8 mouse cellular contexts compared by ENCODE assay signal in genomic region chr10:44427891-44428361, GRCm38 (mm10).
DNase-seq lines count a peak whose midpoint lies in the region; ATAC-seq lines count a peak whose summit lies in the region.

No protein-coding gene starts in this region.

- H3K9me3 ChIP-seq in neural tube, embryonic 11.5 days (ENCODE audit: control insufficient read depth, low read length) = no peaks in the 10 kb centered on the region
- no peaks in the 10 kb centered on the region for H3K9me3 ChIP-seq in forebrain, embryonic 12.5 days

- peak; percentile 19 for DNase-seq in neural tube, embryonic 11.5 days (ENCODE audit: low spot score)
- no peak for DNase-seq in neural tube, embryonic 10.5 days (ENCODE audit: extremely low spot score, low spot score)
- peak; percentile 75 for DNase-seq in kidney, postnatal 10 days
- DNase-seq in retina, embryonic 14.5 days (ENCODE audit: low spot score) = peak; percentile 53
- DNase-seq in natural killer cell, adult 2 months (ENCODE audit: low spot score in 2 of 2) = no peak
- DNase-seq in left cerebral cortex, adult 11 months (ENCODE audit: low spot score) = no peak

- no peaks in the 10 kb centered on the region for H3K36me3 ChIP-seq in neural tube, embryonic 11.5 days (ENCODE audit: control insufficient read depth, insufficient read depth, low read length)
- no peaks in the 10 kb centered on the region for H3K36me3 ChIP-seq in forebrain, embryonic 12.5 days (replicated peaks)

- peak; percentile 53; the same call in 1 of the 2 replicates for ATAC-seq in neural tube, embryonic 11.5 days (ENCODE audit: insufficient read depth, low FRiP score, low TSS enrichment)
- ATAC-seq in forebrain, embryonic 12.5 days (ENCODE audit: low FRiP score) = peak; percentile 41; the same call in 1 of the 2 replicates
- ATAC-seq in erythroblast, adult 5-6 weeks (replicated peaks; ENCODE audit: low FRiP score, poor library complexity, severe bottlenecking) = no peak; the same call in 1 of the 2 replicates

- no peaks in the 10 kb centered on the region for H3K27me3 ChIP-seq in neural tube, embryonic 11.5 days (ENCODE audit: control insufficient read depth, insufficient read depth, low read length)
- no peaks in the 10 kb centered on the region for H3K27me3 ChIP-seq in forebrain, embryonic 12.5 days

- H3K27ac ChIP-seq in neural tube, embryonic 11.5 days (ENCODE audit: low read depth, low read length) = no peak overlapping the region
- no peak overlapping the region for H3K27ac ChIP-seq in forebrain, embryonic 12.5 days

- WGBS in neural tube, embryonic 11.5 days = 53% methylated on average over 12 of the region's 12 CpGs
- WGBS in forebrain, embryonic 12.5 days = 36% methylated on average over 12 of the region's 12 CpGs

- H3K9ac ChIP-seq in neural tube, embryonic 11.5 days (ENCODE audit: low read length) = no peak overlapping the region
- no peak overlapping the region for H3K9ac ChIP-seq in forebrain, embryonic 12.5 days

- no peak overlapping the region for H3K4me3 ChIP-seq in neural tube, embryonic 11.5 days (ENCODE audit: low read depth, low read length)
- H3K4me3 ChIP-seq in forebrain, embryonic 12.5 days (replicated peaks) = no peak overlapping the region

- H3K4me1 ChIP-seq in neural tube, embryonic 11.5 days (ENCODE audit: control insufficient read depth, insufficient read depth, low read length) = no peaks in the 10 kb centered on the region
- 0 out of 2 replicates have a peak, but pooled peaks cover 3% of the 10 kb centered on the region for H3K4me1 ChIP-seq in forebrain, embryonic 12.5 days

- H3K4me2 ChIP-seq in neural tube, embryonic 11.5 days (ENCODE audit: low read depth) = no peak overlapping the region
- no peak overlapping the region for H3K4me2 ChIP-seq in forebrain, embryonic 12.5 days

Comparison
In these comparisons a context has a peak if more than half of its experiments do, and no peak if none do; other contexts are left out.
1. DNase-seq: peak in neural tube, embryonic 11.5 days (single experiment), kidney, postnatal 10 days (single experiment) and retina, embryonic 14.5 days (single experiment); none in neural tube, embryonic 10.5 days (single experiment), natural killer cell, adult 2 months (0 of 2) and left cerebral cortex, adult 11 months (single experiment).